Mouse (Mus musculus): ENCODE measurements around the gene Rad1. TPM values are rescaled to one million over a fixed set of nuclear protein-coding genes. Genes with fewer than 3 reads are reported as not detected.

Rad1 gene
- 24.8 to 37.9 TPM (median 33.1 TPM) in 4 replicates for total RNA-seq (2023; ENCODE audit: inconsistent age)

DNA sequence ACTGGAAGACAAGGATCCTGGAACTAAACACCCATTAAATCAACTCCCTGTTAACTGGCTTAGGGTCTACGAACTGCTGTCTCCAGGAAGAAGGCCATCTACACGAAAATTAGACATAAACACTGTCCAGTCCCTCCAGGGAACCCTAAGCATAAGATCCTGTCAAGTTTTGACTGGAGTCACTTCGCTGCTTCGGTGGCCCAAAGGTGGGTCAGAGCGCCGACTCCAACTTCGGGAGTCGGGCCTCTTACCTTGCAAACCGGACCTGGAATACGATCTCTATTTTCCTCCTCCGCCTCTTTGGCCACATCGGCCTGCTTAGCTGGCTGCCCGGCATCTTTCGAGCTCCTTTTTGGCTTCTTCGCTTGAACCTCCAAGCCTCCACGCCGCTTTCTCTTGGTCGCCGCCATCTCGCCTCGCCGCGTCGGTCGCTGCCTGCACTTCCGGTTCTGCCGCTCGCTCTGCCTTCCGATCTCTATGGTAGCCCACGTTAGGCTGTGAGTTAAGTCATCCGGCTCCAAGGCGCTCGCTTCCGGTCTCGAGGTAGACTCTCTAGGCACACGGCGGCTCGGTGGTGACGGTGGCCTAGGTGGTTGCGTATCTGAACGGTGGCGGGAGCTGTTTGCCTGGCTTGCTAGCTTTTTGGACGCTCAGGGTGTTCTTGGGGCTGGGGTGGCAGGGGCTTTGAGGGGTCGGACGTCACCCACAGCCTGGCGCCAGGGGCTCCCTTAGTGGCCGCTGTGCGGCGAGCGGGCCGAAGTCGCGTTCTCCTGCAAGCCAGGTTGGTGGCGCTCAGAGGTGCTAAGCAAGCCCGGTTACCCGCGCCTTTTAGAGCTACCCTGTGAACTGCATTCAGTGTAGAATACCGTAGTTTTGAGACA lies at the start of gene Rad1, which contains the start of gene Brix1:
Rad1 (plus strand) TSS at position 535 of the 881 bp plus-strand sequence.
Brix1 (minus strand) TSS at position 464 of the 881 bp plus-strand sequence.

DNA sequence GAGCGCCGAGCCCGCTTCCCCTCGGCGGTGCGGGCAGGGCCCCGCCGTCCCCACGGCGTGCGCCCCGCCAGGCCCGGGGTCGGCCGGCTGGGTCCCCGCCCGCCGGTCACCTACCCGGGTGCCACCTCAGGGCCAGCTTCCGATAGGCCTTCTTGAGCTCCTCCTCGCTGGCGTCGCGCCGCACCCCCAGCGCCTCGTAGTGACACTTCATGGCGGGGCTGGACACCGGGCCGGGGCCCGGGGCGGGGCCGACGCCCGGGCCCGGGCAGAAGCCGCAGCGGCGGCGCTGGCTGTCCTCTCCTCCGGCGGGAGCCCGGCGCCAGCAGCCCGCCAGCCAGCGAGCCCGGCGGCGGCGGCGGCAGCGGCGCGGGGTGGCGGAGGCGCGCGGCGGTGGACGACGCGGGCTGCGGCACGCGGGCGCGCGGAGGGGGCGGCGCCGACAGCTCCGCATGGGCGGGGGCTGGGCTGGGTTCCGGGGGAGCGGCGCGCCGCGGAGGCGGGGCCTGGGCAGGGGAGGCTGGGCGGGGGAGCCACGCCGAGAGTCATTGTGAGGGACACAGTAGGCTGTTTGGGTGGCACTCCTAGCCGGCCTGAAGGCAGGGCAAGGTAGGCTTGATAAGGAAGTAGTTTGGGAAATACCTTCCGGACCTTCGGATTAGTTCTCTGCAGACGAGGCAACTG lies 15.5 kb upstream of the Rad1 start, which contains the start of gene Dnajc21:
Dnajc21 (minus strand) TSS at position 366 of the 681 bp plus-strand sequence.

Other genes with a start within 250 kb of the Rad1 start
- not detected in 4 replicates for gene Gm21973, start 160.6 kb upstream of the Rad1 start, total RNA-seq (2023; ENCODE audit: inconsistent age)
- gene Agxt2, start 127.5 kb upstream of the Rad1 start, total RNA-seq (2023; ENCODE audit: inconsistent age) = not detected in 4 replicates
- 31.4 to 35.9 TPM (median 34.1 TPM) in 4 replicates for gene Dnajc21, start 15.5 kb upstream of the Rad1 start, total RNA-seq (2023; ENCODE audit: inconsistent age)
- gene Brix1, start 71 bp upstream of the Rad1 start, total RNA-seq (2023; ENCODE audit: inconsistent age) = 37.1 to 50.5 TPM (median 37.8 TPM) in 4 replicates
- not detected in 4 replicates for gene Ttc23l, start 72.7 kb downstream of the Rad1 start, total RNA-seq (2023; ENCODE audit: inconsistent age)
- gene Rai14, start 228.6 kb downstream of the Rad1 start, total RNA-seq (2023; ENCODE audit: inconsistent age) = not detected in 4 replicates

Measured in B cell, adult (primary cell).